Mouse (Mus musculus): ENCODE data around the gene Tango2. TPM values are rescaled to one million over a fixed set of nuclear protein-coding genes. Genes with fewer than 3 reads are reported as not detected.

The Tango2 gene
- polyA plus RNA-seq, 1 experiment: 20.6 TPM

DNA sequence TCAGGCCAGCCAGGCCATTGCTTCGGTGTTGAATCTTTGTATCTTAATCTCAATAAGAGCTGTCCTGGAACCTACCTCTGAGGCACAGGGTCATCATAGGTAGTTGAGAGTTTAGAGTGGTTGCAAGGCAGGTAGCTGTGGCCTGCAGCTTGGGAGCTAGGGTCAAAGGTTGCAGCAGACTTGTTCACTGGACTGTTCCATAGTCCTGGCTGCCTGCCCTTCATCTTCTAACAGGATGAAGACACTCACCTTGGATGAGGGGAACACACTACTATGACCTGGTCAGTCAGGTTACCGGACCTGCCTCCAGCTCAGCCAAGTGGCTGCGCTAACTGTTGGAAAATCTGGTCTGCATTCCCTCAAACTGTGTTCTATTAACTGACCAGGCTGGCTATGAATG is 43.2 kb upstream of the Tango2 start:
- no peak for TF ChIP-seq MYOG (IDR thresholded peaks at IDR 0.05; ENCODE audit: control insufficient read depth, extremely low read depth, insufficient read length)
- TF ChIP-seq USF1 (IDR thresholded peaks at IDR 0.05; ENCODE audit: low read depth): no peak
- TF ChIP-seq CEBPB (IDR thresholded peaks at IDR 0.05; ENCODE audit: low read depth): no peak
- TF ChIP-seq MYOD1 (IDR thresholded peaks at IDR 0.05; ENCODE audit: control insufficient read depth, insufficient read length, low read depth): no peak
- TF ChIP-seq FOSL1 (IDR thresholded peaks at IDR 0.05; ENCODE audit: insufficient read depth, low read length, poor library complexity, severe bottlenecking): no peak
- TF ChIP-seq MAX (IDR thresholded peaks at IDR 0.05): no peak
- no peak for TF ChIP-seq CTCF (IDR thresholded peaks at IDR 0.05; ENCODE audit: control insufficient read depth, insufficient read depth, insufficient read length)
- no peaks in the 10 kb centered on the region for H3K36me3 ChIP-seq (ENCODE audit: control insufficient read depth, insufficient read depth)

DNA sequence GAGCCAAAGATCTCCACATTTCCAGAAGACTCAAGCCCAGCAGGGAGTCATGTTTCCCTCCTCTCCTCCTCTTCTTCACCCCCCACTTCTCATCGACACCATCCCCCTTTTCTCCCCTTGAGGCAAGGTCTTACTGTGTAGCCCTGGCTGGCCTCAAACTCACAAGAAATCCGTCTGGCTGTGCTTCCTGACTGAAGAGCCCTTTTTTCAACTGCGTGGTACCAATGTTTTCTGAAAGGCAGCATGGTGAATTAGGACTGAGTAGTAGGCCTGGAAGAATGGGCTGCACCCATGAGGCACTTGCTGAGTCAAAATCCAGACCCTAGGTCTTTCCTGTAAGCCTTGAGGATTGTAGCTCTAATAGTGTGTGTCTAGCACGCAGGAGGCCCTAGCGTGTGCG is 42.5 kb upstream of the Tango2 start:
- no peak for TF ChIP-seq FOSL1 (IDR thresholded peaks at IDR 0.05; ENCODE audit: insufficient read depth, low read length, poor library complexity, severe bottlenecking)
- TF ChIP-seq USF1 (IDR thresholded peaks at IDR 0.05; ENCODE audit: low read depth): no peak
- TF ChIP-seq CEBPB (IDR thresholded peaks at IDR 0.05; ENCODE audit: low read depth): no peak
- TF ChIP-seq CTCF (IDR thresholded peaks at IDR 0.05; ENCODE audit: control insufficient read depth, insufficient read depth, insufficient read length): no peak
- no peak for TF ChIP-seq MAX (IDR thresholded peaks at IDR 0.05)
- TF ChIP-seq MYOD1 (IDR thresholded peaks at IDR 0.05; ENCODE audit: control insufficient read depth, insufficient read length, low read depth): no peak
- no peak for TF ChIP-seq MYOG (IDR thresholded peaks at IDR 0.05; ENCODE audit: control insufficient read depth, extremely low read depth, insufficient read length)
- Histone ChIP-seq H3K79me3 (ENCODE audit: low read depth) (no peaks in the 10 kb centered on the region), H3K4me3 (ENCODE audit: insufficient read depth, poor library complexity, severe bottlenecking) (no peak overlapping the region), H3K79me2 (ENCODE audit: control insufficient read depth, insufficient read depth) (no peaks in the 10 kb centered on the region), H3K36me3 (ENCODE audit: control insufficient read depth, insufficient read depth) (no peaks in the 10 kb centered on the region), H3K27me3 (ENCODE audit: control insufficient read depth, insufficient read depth, insufficient read length) (no peaks in the 10 kb centered on the region), H3ac (ENCODE audit: control insufficient read depth, insufficient read length, low read depth) (no peak overlapping the region)

More for the DNA sequence above, 43.2 kb upstream of the Tango2 start:
- Histone ChIP-seq H3K4me3 (ENCODE audit: insufficient read depth, poor library complexity, severe bottlenecking) (no peak overlapping the region), H3ac (ENCODE audit: control insufficient read depth, insufficient read length, low read depth) (no peak overlapping the region), H3K79me3 (ENCODE audit: low read depth) (no peaks in the 10 kb centered on the region), H3K79me2 (ENCODE audit: control insufficient read depth, insufficient read depth) (no peaks in the 10 kb centered on the region), H3K27me3 (ENCODE audit: control insufficient read depth, insufficient read depth, insufficient read length) (no peaks in the 10 kb centered on the region)

DNA sequence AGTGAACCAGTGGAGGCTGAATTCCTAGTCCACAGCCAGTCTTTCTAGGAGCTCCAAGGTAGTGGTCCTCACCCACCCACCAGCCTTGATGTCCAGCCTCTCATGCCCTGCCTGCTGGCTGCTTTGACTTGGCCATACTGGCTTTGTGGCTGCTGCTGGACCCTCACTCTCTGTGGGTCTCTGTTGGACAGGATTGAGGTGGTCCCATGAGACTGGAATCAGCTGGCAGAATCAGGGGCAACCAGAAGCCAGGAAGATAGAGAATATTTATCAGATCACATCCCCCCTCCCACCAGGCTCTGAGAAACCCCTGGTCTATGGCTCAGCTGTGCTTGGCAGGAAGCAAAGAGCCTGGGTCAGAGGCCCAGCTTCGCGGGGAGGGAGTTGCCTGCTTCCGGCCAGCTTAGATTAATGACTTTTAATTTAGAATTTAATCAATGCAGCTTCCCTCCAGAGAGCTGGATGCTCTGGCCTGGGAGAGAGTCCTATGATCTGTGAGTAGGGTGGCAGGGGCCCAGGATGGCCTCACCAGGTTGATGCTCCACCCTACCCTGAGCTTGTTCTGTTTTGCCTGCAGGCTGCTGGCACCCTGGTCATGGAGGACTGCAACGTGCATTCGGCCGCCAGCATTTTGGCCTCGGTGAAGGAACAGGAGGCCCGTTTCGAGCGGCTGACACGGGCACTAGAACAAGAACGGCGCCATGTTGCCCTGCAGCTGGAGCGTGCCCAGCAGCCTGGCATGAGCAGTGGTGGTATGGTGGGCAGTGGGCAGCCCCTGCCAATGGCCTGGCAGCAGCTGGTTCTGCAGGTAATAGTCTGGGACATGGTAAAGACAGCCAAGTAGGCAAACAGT is 40.9 kb upstream of the Tango2 start:
- no peak overlapping the region for H3ac ChIP-seq (ENCODE audit: control insufficient read depth, insufficient read length, low read depth)
- H3K4me3 ChIP-seq (ENCODE audit: insufficient read depth, poor library complexity, severe bottlenecking): no peak overlapping the region
- no peaks in the 10 kb centered on the region for H3K27me3 ChIP-seq (ENCODE audit: control insufficient read depth, insufficient read depth, insufficient read length)
- H3K79me2 ChIP-seq (ENCODE audit: control insufficient read depth, insufficient read depth): no peaks in the 10 kb centered on the region
- H3K36me3 ChIP-seq (ENCODE audit: control insufficient read depth, insufficient read depth): no peaks in the 10 kb centered on the region
- H3K79me3 ChIP-seq (ENCODE audit: low read depth): no peaks in the 10 kb centered on the region
- TF ChIP-seq USF1 (IDR thresholded peaks at IDR 0.05; ENCODE audit: low read depth): no peak
- TF ChIP-seq MYOD1 (IDR thresholded peaks at IDR 0.05; ENCODE audit: control insufficient read depth, insufficient read length, low read depth): no peak
- TF ChIP-seq MAX (IDR thresholded peaks at IDR 0.05): no peak
- no peak for TF ChIP-seq CEBPB (IDR thresholded peaks at IDR 0.05; ENCODE audit: low read depth)
- no peak for TF ChIP-seq MYOG (IDR thresholded peaks at IDR 0.05; ENCODE audit: control insufficient read depth, extremely low read depth, insufficient read length)
- TF ChIP-seq FOSL1 (IDR thresholded peaks at IDR 0.05; ENCODE audit: insufficient read depth, low read length, poor library complexity, severe bottlenecking): no peak
- TF ChIP-seq CTCF (IDR thresholded peaks at IDR 0.05; ENCODE audit: control insufficient read depth, insufficient read depth, insufficient read length): no peak

DNA sequence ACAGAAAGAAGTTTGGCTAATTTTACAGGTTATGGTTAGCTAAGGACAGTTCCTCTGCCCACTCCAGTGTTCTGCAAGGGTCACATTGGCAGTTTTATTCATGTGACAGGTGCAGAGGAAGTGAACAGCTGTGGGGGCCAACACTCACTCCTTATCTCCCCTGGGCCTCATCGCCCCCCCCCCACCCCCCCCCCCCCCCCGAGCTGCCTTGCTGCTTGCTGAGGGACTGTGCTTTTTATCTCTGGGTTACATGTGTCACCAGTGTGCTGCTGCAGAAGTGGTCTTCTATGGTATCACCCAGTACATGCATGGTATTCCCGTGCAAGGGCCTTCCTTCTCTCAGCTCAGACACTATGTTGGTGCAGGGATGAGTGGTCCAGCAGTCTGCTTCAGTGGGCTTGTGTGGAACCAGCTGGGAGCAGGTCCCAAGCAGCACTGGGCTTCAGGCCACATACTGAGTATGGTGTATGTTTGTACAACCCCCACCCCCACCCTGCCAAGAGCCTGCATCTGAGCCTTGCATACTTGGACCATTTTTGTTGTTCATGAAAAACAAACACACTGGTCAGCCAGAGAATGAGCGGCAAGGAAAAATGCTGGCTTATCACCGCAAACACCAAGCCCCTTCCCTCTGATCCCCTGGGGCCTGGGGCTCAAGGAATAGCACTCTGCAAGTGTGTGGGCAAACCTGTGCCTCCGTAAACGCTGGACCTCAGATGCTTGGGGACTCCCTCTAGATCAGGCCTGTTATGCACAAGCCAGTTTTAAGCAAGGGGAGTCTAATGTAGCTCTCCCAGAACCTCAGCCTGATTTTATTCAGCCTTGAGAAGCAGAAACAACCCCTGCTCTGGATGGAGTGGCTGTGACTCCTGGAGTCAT is 40.0 kb upstream of the Tango2 start:
- Histone ChIP-seq H3K4me3 (ENCODE audit: insufficient read depth, poor library complexity, severe bottlenecking) (no peak overlapping the region), H3K36me3 (ENCODE audit: control insufficient read depth, insufficient read depth) (no peaks in the 10 kb centered on the region), H3K27me3 (ENCODE audit: control insufficient read depth, insufficient read depth, insufficient read length) (no peaks in the 10 kb centered on the region), H3K79me2 (ENCODE audit: control insufficient read depth, insufficient read depth) (no peaks in the 10 kb centered on the region), H3ac (ENCODE audit: control insufficient read depth, insufficient read length, low read depth) (no peak overlapping the region), H3K79me3 (ENCODE audit: low read depth) (no peaks in the 10 kb centered on the region)
- TF ChIP-seq MYOD1 (IDR thresholded peaks at IDR 0.05; ENCODE audit: control insufficient read depth, insufficient read length, low read depth) (peak; percentile 60), CTCF (IDR thresholded peaks at IDR 0.05; ENCODE audit: control insufficient read depth, insufficient read depth, insufficient read length) (no peak), MAX (IDR thresholded peaks at IDR 0.05) (no peak)

DNA sequence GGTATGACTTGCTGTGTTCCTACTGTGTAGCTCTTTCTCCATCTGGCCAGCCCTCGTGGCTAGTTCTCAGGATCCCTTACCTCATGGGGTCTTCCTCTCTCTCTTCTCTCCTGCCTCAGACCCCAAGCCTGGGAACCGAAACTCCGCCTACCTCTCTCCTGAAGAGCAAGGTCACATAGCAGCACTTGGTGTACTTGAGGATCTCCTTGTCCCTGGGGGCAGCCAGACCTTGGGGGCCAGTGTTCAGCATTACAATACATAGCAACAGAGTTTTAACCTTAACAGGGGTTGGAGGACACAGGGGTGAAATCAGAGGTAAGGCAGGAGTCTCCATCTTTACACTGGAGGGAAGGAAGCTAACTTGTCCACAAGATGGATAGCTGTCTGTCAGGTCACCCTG is 39.1 kb upstream of the Tango2 start:
- TF ChIP-seq MYOG (IDR thresholded peaks at IDR 0.05; ENCODE audit: control insufficient read depth, extremely low read depth, insufficient read length) (no peak), CEBPB (IDR thresholded peaks at IDR 0.05; ENCODE audit: low read depth) (no peak), MAX (IDR thresholded peaks at IDR 0.05) (no peak), FOSL1 (IDR thresholded peaks at IDR 0.05; ENCODE audit: insufficient read depth, low read length, poor library complexity, severe bottlenecking) (no peak), USF1 (IDR thresholded peaks at IDR 0.05; ENCODE audit: low read depth) (no peak), CTCF (IDR thresholded peaks at IDR 0.05; ENCODE audit: control insufficient read depth, insufficient read depth, insufficient read length) (no peak), MYOD1 (IDR thresholded peaks at IDR 0.05; ENCODE audit: control insufficient read depth, insufficient read length, low read depth) (no peak)
- H3K4me3 ChIP-seq (ENCODE audit: insufficient read depth, poor library complexity, severe bottlenecking): no peak overlapping the region
- H3K27me3 ChIP-seq (ENCODE audit: control insufficient read depth, insufficient read depth, insufficient read length): no peaks in the 10 kb centered on the region
- H3K79me2 ChIP-seq (ENCODE audit: control insufficient read depth, insufficient read depth): no peaks in the 10 kb centered on the region
- H3K36me3 ChIP-seq (ENCODE audit: control insufficient read depth, insufficient read depth): no peaks in the 10 kb centered on the region
- H3K79me3 ChIP-seq (ENCODE audit: low read depth): no peaks in the 10 kb centered on the region
- no peak overlapping the region for H3ac ChIP-seq (ENCODE audit: control insufficient read depth, insufficient read length, low read depth)
